Mouse (Mus musculus) heart, adult 2 months (tissue): ENCODE measurements at regions not wholly inside any gene's neighbourhood (a gene's known extent, or its start where the extent isn't known, plus 50 kb on each side); places are given as distances from the start of the nearest gene placed in this dataset.

Experiments used
- CTCF ChIP-seq: fragments of 200-600 bp; IDR thresholded peaks from 2 replicates; pipeline ENCODE4 v1.8.1; 2022; ENCODE audit warnings: antibody characterized with exemption, mild to moderate bottlenecking, moderate library complexity
- EP300 ChIP-seq: fragments of 200-500 bp; IDR thresholded peaks from 2 replicates; pipeline ENCODE4 v1.6.1; 2011; ENCODE audit warnings: low read depth, low read length, control low read depth; ENCODE audit not compliant: insufficient read depth
- POLR2A ChIP-seq: fragments of 200-500 bp; IDR thresholded peaks from 2 replicates; pipeline ENCODE4 v1.6.1; 2011; ENCODE audit warnings: mild to moderate bottlenecking, low read depth, low read length, control low read depth; ENCODE audit not compliant: insufficient read depth

GRCm38 (mm10) chr5:120356950-120357349 lies 74.5 kb upstream of the Lhx5 start:
- no peak for TF ChIP-seq CTCF
- no peak for TF ChIP-seq EP300
- no peak for TF ChIP-seq POLR2A
